Mouse (Mus musculus): ENCODE data around the gene Spin4. TPM values are rescaled to one million over a fixed set of nuclear protein-coding genes. Genes with fewer than 3 reads are reported as not detected.

Gene Spin4
- total RNA-seq (2023), result not detected

GRCm38 (mm10) chrX:95026361-95026892, at the start of gene Spin4:
TSS of gene Spin4 (minus strand) at chrX:95026682.

Other genes with a start within 250 kb of the Spin4 start
- 1.8 TPM for gene Arhgef9, start 170.2 kb upstream of the Spin4 start, total RNA-seq (2023)